Comparison of ENCODE assay signal across 15 mouse cellular contexts in the genomic region with DNA sequence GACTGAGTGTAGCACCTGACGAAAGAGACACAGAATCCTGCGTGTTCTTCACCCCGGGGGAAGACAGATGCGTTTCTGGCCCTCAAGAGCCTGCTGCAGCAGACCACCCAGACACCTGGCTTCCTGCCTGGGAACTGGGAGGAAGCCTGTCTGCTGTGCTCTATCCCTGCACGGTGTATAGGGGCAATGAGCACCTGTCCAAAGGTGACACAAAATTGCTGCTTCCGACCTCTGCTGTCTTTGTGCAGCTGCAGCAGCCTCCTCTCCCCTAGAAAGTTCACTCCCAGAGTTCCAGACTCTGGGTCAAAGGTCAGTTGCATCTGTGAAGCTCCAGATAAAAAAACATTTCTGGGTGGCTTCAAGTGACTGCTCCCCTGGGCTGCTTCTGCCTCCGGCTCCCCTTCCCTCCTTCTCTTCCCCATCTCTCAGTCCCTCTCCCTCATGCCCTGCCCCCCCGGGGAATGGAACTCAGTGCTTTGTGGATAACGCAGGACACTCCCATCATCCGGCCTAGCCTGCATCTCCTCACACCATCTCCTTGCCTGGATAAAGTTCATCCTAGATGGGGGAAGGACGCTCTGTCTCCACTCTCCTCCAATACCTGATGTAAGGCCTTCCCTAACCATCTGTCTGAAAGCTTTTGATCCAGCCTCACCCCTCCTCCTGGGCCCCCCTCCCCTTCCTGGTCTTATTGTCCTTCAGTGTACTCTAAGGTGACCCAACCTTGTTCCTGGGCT. TPM values are rescaled to one million over a fixed set of nuclear protein-coding genes. Genes with fewer than 3 reads are reported as not detected.
A peak's percentile ranks its signal among the peaks of the same experiment; 100 is the strongest.
DNase-seq lines count a peak whose midpoint lies in the region; ATAC-seq and TF ChIP-seq lines count a peak whose summit lies in the region.
"Had no signal": no experiment of that assay in that cellular context is flagged by ENCODE, and none has a peak within 500 bp of the region (broad histone marks: within the 10 kb centered on the region; RNA-seq: fewer than 3 reads in every experiment).

No protein-coding gene starts in this region.

- WGBS in liver, postnatal 0 days (ENCODE audit: insufficient replicate concordance), result 62% methylated on average over 11 of the region's 11 CpGs
- WGBS in liver, embryonic 11.5 days, result 58% methylated on average over 11 of the region's 11 CpGs
- 29% methylated on average over 11 of the region's 11 CpGs for WGBS in intestine, embryonic 14.5 days

- no peaks in the 10 kb centered on the region for H3K36me3 ChIP-seq in liver, postnatal 0 days (replicated peaks; ENCODE audit: insufficient read depth, low read length)
- H3K36me3 ChIP-seq in liver, embryonic 11.5 days (ENCODE audit: control insufficient read depth, insufficient read depth, low read length), result no peaks in the 10 kb centered on the region
- peaks cover 15% of the 10 kb centered on the region for H3K36me3 ChIP-seq in intestine, embryonic 14.5 days (ENCODE audit: control insufficient read depth, insufficient read depth, low read length)

- TF ChIP-seq EP300 in liver, postnatal 0 days (IDR thresholded peaks at IDR 0.05; ENCODE audit: low read depth), result no peak

- DNase-seq in heart, adult 11 months, result peak; percentile 80
- DNase-seq in heart, adult 9 months (ENCODE audit: low spot score in 2 of 2), result no peak
- no peak for DNase-seq in liver, postnatal 0 days
- DNase-seq in liver, embryonic 11.5 days (ENCODE audit: low spot score), result no peak
- DNase-seq in intestine, embryonic 14.5 days (ENCODE audit: low spot score), result no peak
- DNase-seq in yolk sac, embryonic 10.5 days (ENCODE audit: low spot score), result peak; percentile 83
- no peak for DNase-seq in right cerebral cortex, postnatal 36 days (ENCODE audit: low spot score in 2 of 2)
- DNase-seq: B cell, adult 2 months; cerebellum, adult 9-11 months; lung, adult 18-20 months; right cerebral cortex, postnatal 14 days; thymus, adult 18-20 months had no signal

- ATAC-seq in liver, postnatal 0 days, result peak; percentile 55; the same call in 1 of the 2 replicates
- no peak for ATAC-seq in liver, embryonic 11.5 days (replicated peaks; ENCODE audit: low FRiP score)
- peak; percentile 29; the same call in 1 of the 2 replicates for ATAC-seq in intestine, embryonic 14.5 days (replicated peaks; ENCODE audit: low FRiP score, low TSS enrichment, low read depth)

- no peak overlapping the region for H3K4me2 ChIP-seq in liver, postnatal 0 days (ENCODE audit: low read depth, low read length)
- no peak overlapping the region for H3K4me2 ChIP-seq in liver, embryonic 11.5 days
- H3K4me2 ChIP-seq in intestine, embryonic 14.5 days (ENCODE audit: low read length), result no peak overlapping the region
- H3K4me2 ChIP-seq: hindbrain, embryonic 12.5 days; midbrain, embryonic 11.5 days had no signal

- peaks cover 10% of the 10 kb centered on the region for H3K4me1 ChIP-seq in liver, postnatal 0 days (ENCODE audit: insufficient read depth)
- H3K4me1 ChIP-seq in liver, embryonic 11.5 days (replicated peaks; ENCODE audit: control insufficient read depth, insufficient read depth, low read length), result peaks cover 5% of the 10 kb centered on the region
- peaks cover 11% of the 10 kb centered on the region; the same call in 1 of the 2 replicates for H3K4me1 ChIP-seq in intestine, embryonic 14.5 days (replicated peaks; ENCODE audit: control insufficient read depth, insufficient read depth, low read length)
- H3K4me1 ChIP-seq: hindbrain, embryonic 12.5 days had no signal

- TF ChIP-seq CTCF in liver, postnatal 0 days (IDR thresholded peaks at IDR 0.05; ENCODE audit: low read depth), result no peak

- H3K9me3 ChIP-seq in liver, postnatal 0 days (ENCODE audit: low read length), result no peaks in the 10 kb centered on the region
- no peaks in the 10 kb centered on the region for H3K9me3 ChIP-seq in liver, embryonic 11.5 days (ENCODE audit: control insufficient read depth, low read length)
- no peaks in the 10 kb centered on the region for H3K9me3 ChIP-seq in intestine, embryonic 14.5 days (ENCODE audit: control insufficient read depth, low read length)
- H3K9me3 ChIP-seq: hindbrain, embryonic 12.5 days had no signal

- H3K27ac ChIP-seq in liver, postnatal 0 days (ENCODE audit: low read depth), result peak overlapping the region; percentile 11; the same call in 1 of the 2 replicates
- H3K27ac ChIP-seq in liver, embryonic 11.5 days (ENCODE audit: low read depth, low read length), result no peak overlapping the region
- no peak overlapping the region for H3K27ac ChIP-seq in intestine, embryonic 14.5 days (ENCODE audit: low read depth)
- H3K27ac ChIP-seq: hindbrain, embryonic 12.5 days had no signal

- no peak overlapping the region for H3K9ac ChIP-seq in liver, postnatal 0 days (replicated peaks)
- H3K9ac ChIP-seq in liver, embryonic 11.5 days (ENCODE audit: low read depth, low read length), result no peak overlapping the region
- no peak overlapping the region for H3K9ac ChIP-seq in intestine, embryonic 14.5 days (ENCODE audit: low read length)
- H3K9ac ChIP-seq: hindbrain, embryonic 12.5 days had no signal

- H3K4me3 ChIP-seq in liver, postnatal 0 days (ENCODE audit: low read depth, low read length), result no peak overlapping the region
- H3K4me3 ChIP-seq in liver, embryonic 11.5 days (ENCODE audit: low read depth, low read length), result no peak overlapping the region
- no peak overlapping the region for H3K4me3 ChIP-seq in intestine, embryonic 14.5 days (ENCODE audit: low read depth, low read length)
- H3K4me3 ChIP-seq: erythroblast, embryonic 14.5 days; hindbrain, embryonic 12.5 days had no signal

- no peaks in the 10 kb centered on the region for H3K27me3 ChIP-seq in liver, postnatal 0 days (ENCODE audit: insufficient read depth, low read length)
- H3K27me3 ChIP-seq in liver, embryonic 11.5 days (replicated peaks; ENCODE audit: control insufficient read depth, insufficient read depth, low read length), result no peaks in the 10 kb centered on the region
- no peaks in the 10 kb centered on the region for H3K27me3 ChIP-seq in intestine, embryonic 14.5 days (replicated peaks; ENCODE audit: control insufficient read depth, insufficient read depth, low read length)
- H3K27me3 ChIP-seq: hindbrain, embryonic 12.5 days had no signal

RNA-seq across cellular contexts. Expression of a gene that starts 40.5 kb away (rescaled TPM):
- polyA plus RNA-seq in liver, postnatal 0 days (2015; fragmentation: Nextera tagmentation; extraction: Ambion mirVana), result 8.9 and 10.0 TPM in 2 replicates
- 65.1 and 70.4 TPM in 2 replicates for polyA plus RNA-seq in liver, embryonic 11.5 days (2014; fragmentation: Nextera tagmentation; extraction: Ambion mirVana)
- 49.1 and 53.1 TPM in 2 replicates for polyA plus RNA-seq in intestine, embryonic 14.5 days (2014; fragmentation: Nextera tagmentation; extraction: Ambion mirVana)

RNA-seq across cellular contexts. Expression of a gene that starts 40.6 kb away (rescaled TPM):
- polyA plus RNA-seq in liver, postnatal 0 days (2015; fragmentation: Nextera tagmentation; extraction: Ambion mirVana), result 213 and 215 TPM in 2 replicates
- 331 and 352 TPM in 2 replicates for polyA plus RNA-seq in liver, embryonic 11.5 days (2014; fragmentation: Nextera tagmentation; extraction: Ambion mirVana)
- 386 and 427 TPM in 2 replicates for polyA plus RNA-seq in intestine, embryonic 14.5 days (2014; fragmentation: Nextera tagmentation; extraction: Ambion mirVana)

Comparison
In these comparisons a context has a peak if more than half of its experiments do, and no peak if none do; other contexts are left out.
1. DNase-seq: peak in heart, adult 11 months (single experiment) and yolk sac, embryonic 10.5 days (single experiment); none in heart, adult 9 months (0 of 2), liver, postnatal 0 days (single experiment), liver, embryonic 11.5 days (single experiment), intestine, embryonic 14.5 days (single experiment) and right cerebral cortex, postnatal 36 days (0 of 2).